Mouse (Mus musculus) inflammation-experienced regulatory T-cells, adult 6 months (primary cell): ENCODE results near the gene Tmem267. TPM values are rescaled to one million over a fixed set of nuclear protein-coding genes. Genes with fewer than 3 reads are reported as not detected.
A peak's percentile ranks its signal among the peaks of the same experiment; 100 is the strongest.
"Not testable (repeated sequence)": the region's sequence is repeated elsewhere in the genome, so short reads cannot be mapped to it uniquely, and the experiment has no call there.

Experiments used
- ATAC-seq: one replicate; pipeline ENCODE4 v1.8.0; 2017
- polyA plus RNA-seq, 3 experiments: library from polyadenylated mRNA; unstranded; fragments of 100-300 nt; shearing (Covaris generic); gene quantifications; one replicate each; pipeline ENCODE4 v1.2.1; 2017

The Tmem267 gene
- polyA plus RNA-seq, 3 experiments from 2014 or later, result 1.6 to 5.4 (median 4.6) TPM

GRCm38 (mm10) chr13:119619735-119620134 is 131.9 kb downstream of the Tmem267 start:
- ATAC-seq, result no peak

DNA sequence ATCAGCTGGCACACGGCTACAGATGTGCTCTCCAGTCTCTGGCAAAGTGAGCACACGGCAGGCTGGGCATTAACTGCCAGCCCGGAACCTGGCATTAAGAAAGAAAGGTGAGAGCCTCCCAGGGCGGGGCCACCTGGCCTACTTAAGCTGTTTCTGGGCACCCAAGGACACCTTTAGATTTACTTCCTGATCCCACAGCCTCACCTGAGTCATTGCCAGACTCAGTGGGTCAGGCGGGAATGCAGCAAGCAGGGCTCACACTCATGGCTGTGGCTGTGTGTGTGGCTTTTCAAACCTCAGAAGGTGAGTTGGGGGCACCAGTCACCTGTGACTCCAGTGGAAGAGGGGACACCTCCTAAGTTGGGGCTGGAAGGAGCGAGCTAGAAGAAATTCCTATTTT is 135.8 kb downstream of the Tmem267 start, which contains the start of gene Ccl28:
Ccl28 (plus strand) TSS at position 186 of the 400 bp plus-strand sequence.
- ATAC-seq, result no peak

GRCm38 (mm10) chr13:119625952-119626351 is 138.1 kb downstream of the Tmem267 start:
- ATAC-seq, result not testable (repeated sequence)

- ATAC-seq, result peak; percentile 96
Measured at GRCm38 (mm10) chr13:119631482-119632155, 143.8 kb downstream of the Tmem267 start.

GRCm38 (mm10) chr13:119632156-119632548 is 144.3 kb downstream of the Tmem267 start:
- no peak for ATAC-seq

DNA sequence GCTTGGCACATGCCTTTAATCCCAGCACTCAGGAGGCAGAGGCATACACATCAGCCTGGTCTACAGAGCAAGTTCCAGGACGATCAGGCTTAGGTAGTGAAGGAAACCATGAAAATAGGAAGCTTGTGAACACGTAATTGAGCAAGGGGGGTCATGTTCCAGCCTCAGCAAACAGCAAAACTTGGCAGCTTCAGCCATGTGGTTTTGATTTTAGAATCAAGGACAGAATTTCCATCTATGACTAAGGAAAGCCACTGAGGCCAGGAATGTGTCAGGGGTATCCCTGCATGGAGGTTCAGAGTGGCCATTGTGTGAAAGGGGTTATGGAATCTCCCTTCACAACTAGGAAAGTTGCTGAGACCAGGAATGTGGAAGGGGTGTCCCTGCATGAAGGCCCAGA is 147.7 kb downstream of the Tmem267 start:
- ATAC-seq, result no peak

GRCm38 (mm10) chr13:119637837-119638236 is 150.0 kb downstream of the Tmem267 start:
- ATAC-seq, result no peak

DNA sequence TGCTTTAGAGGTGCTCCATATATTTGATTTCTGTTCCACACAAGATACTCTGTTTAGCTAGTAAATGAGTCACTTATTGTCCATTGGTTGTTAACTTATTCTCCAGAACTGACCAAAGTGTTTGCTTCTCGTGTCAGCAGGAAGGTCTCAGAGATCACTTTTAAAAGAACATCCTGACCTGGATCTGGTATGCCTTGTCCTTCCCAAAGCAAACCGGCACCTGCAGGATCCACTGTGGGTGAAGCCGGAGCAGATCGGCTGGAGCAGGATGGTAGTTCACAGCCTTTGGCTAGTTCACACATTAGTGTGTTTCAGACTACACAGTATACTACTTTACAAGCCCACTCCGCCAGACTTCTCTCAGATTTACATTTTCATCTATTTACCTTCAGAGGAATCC is 150.6 kb downstream of the Tmem267 start:
- no peak for ATAC-seq

DNA sequence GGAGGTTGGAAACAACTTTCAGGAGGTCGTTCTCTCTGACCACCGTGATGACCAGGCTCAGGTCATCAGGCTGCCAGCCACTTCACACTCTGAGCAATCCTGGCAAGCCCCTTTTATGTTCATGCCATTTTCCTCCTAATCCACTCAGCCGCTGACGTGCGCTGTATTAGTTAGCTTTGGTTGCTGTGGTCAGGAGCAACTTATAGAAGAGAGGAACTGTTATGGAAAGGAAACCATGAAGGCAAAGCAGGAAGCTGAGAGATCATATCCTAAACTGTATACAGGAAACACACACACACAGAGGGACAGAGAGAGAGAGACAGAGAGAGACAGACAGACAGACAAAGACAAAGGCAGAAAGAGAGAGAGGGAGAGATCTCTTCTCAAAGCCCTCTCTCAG is 151.5 kb downstream of the Tmem267 start:
- no peak for ATAC-seq

- ATAC-seq, result peak; percentile 72
Measured at GRCm38 (mm10) chr13:119640504-119640903, 152.7 kb downstream of the Tmem267 start.

DNA sequence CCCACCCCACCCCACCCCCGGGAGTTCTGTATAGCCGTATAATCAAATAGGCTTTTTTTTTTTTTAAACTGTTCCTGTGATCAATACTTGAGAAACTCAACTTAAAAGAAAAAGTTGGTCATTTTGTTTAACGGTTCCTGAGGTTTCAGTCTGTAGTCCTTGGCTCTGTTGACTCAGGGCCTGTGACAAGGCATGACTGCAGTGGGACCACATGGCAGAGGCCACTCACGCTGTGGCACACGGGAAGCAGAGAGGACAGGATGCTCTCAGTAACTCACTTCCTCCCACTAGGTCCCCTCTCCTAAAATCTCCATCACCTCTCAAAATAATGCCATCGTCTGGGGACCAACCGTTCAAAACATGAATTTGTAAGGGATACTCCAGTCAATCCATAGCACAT is 153.3 kb downstream of the Tmem267 start:
- ATAC-seq, result no peak

GRCm38 (mm10) chr13:119644769-119645168 is 156.9 kb downstream of the Tmem267 start:
- no peak for ATAC-seq

- no peak for ATAC-seq
Measured at GRCm38 (mm10) chr13:119646511-119646910, 158.7 kb downstream of the Tmem267 start.

- ATAC-seq, result no peak
Measured at GRCm38 (mm10) chr13:119648891-119649698, 161.3 kb downstream of the Tmem267 start.

GRCm38 (mm10) chr13:119649699-119650046 is 161.8 kb downstream of the Tmem267 start:
- ATAC-seq, result no peak

- no peak for ATAC-seq
Measured at GRCm38 (mm10) chr13:119654734-119655133, 166.9 kb downstream of the Tmem267 start.

- ATAC-seq, result no peak
Measured at GRCm38 (mm10) chr13:119656246-119656645, 168.4 kb downstream of the Tmem267 start.

DNA sequence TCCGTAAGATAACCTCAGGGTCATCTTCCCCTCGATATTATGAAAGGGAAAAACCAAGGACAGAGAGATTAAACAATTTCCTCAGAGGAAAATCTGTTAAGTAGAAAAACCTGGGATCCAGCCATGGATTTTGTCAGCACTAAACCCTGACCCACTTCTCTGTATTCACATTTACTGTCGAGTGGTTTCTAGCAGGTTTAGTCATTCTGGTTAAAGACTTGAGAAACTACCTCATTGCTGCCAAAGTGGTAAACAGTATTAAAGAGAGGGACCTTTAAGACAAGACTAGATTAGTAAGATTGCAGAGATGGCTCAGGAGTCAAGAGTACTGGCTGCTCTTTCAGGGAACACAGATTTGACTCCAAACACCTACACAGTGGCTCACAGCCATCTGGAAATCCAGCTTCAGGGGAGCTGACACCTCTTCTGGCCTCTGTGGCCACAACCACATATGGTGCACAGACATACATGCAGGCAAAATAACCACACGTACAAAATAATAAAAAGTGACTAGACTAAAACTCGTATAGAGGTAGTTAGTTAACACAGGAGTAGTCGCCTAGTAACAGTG is 169.1 kb downstream of the Tmem267 start:
- no peak for ATAC-seq

Other genes with a start within 250 kb of the Tmem267 start
- 10 to 100 TPM; 50.7 to 54.5 (median 53.0) TPM for gene Paip1, start 59.4 kb upstream of the Tmem267 start, polyA plus RNA-seq
- gene 4833420G17Rik, start 25.3 kb upstream of the Tmem267 start, polyA plus RNA-seq, result 100 to 1,000 TPM in 1 of 3 experiments, 10 to 100 TPM in 2; 86.0 to 155 (median 86.1) TPM
- not detected for gene 3110070M22Rik, start 344 bp downstream of the Tmem267 start, polyA plus RNA-seq
- gene Ccl28, start 135.8 kb downstream of the Tmem267 start, polyA plus RNA-seq, result under 1 TPM in 1 of 3 experiments, not detected in 2; 0.20 TPM
- gene Hmgcs1, start 202.3 kb downstream of the Tmem267 start, polyA plus RNA-seq, result 10 to 100 TPM; 33.6 to 46.6 (median 44.9) TPM